ENCODE assay signal across 11 mouse cellular contexts in genomic region chr4:102045183-102046140, GRCm38 (mm10). TPM values are rescaled to one million over a fixed set of nuclear protein-coding genes. Genes with fewer than 3 reads are reported as not detected.
A peak's percentile ranks its signal among the peaks of the same experiment; 100 is the strongest.
DNase-seq lines count a peak whose midpoint lies in the region; ATAC-seq lines count a peak whose summit lies in the region.
"Had no signal": no experiment of that assay in that cellular context is flagged by ENCODE, and none has a peak within 500 bp of the region (broad histone marks: within the 10 kb centered on the region; RNA-seq: fewer than 3 reads in every experiment).

No protein-coding gene starts in this region.

- no peak overlapping the region; the same call in 1 of the 2 replicates for H3K4me2 ChIP-seq in heart, embryonic 13.5 days

- ATAC-seq in heart, embryonic 13.5 days (ENCODE audit: extremely low read depth, insufficient number of reproducible peaks, low FRiP score, low TSS enrichment), result no peak

- H3K9ac ChIP-seq in heart, embryonic 13.5 days, result no peak overlapping the region

- no peak overlapping the region for H3K4me3 ChIP-seq in heart, embryonic 13.5 days
- H3K4me3 ChIP-seq: hindbrain, embryonic 10.5 days had no signal

- H3K27me3 ChIP-seq in heart, embryonic 13.5 days (replicated peaks), result no peaks in the 10 kb centered on the region

- H3K36me3 ChIP-seq in heart, embryonic 13.5 days, result no peaks in the 10 kb centered on the region
- H3K36me3 ChIP-seq: hindbrain, embryonic 10.5 days had no signal

- 22% methylated on average over 6 of the region's 6 CpGs for WGBS in heart, embryonic 13.5 days

- H3K9me3 ChIP-seq in heart, embryonic 13.5 days, result no peaks in the 10 kb centered on the region
- H3K9me3 ChIP-seq: hindbrain, embryonic 10.5 days had no signal

- peak overlapping the region; percentile 66 for H3K27ac ChIP-seq in heart, embryonic 13.5 days (replicated peaks)
- H3K27ac ChIP-seq: hindbrain, embryonic 10.5 days had no signal

- intact Hi-C loops in left cerebral cortex, postnatal 14 days (cut with DNase I), result no loop called here

- H3K4me1 ChIP-seq in heart, embryonic 13.5 days, result peaks cover 6% of the 10 kb centered on the region; the same call in 1 of the 2 replicates
- H3K4me1 ChIP-seq: hindbrain, embryonic 10.5 days had no signal

- peak; percentile 61 for DNase-seq in 3T3-L1 (ENCODE audit: low read depth, low spot score)
- DNase-seq in MN1 (ENCODE audit: low spot score), result peak; percentile 71
- DNase-seq in lung, adult 18-20 months, result peak; percentile 40 to 53
- DNase-seq in left cerebral cortex, postnatal 14 days (ENCODE audit: low spot score in 2 of 2), result no peak
- DNase-seq in thymus, postnatal 14 days, result no peak
- no peak for DNase-seq in layer of hippocampus, postnatal 10 days (ENCODE audit: low spot score in 2 of 2)
- DNase-seq: right cerebral cortex, adult 18-20 months had no signal

RNA-seq across cellular contexts. Expression of gene Pde4b, which starts 41.9 kb away (rescaled TPM):
- 19.0 and 19.1 TPM in 2 replicates for polyA plus RNA-seq in heart, embryonic 13.5 days (2015; fragmentation: Nextera tagmentation; extraction: Ambion mirVana)
- total RNA-seq in left cerebral cortex, postnatal 14 days (2021), result 100 to 1,000 TPM; 101 to 102 TPM
- 10 to 100 TPM; 60.0 to 67.1 TPM for total RNA-seq in layer of hippocampus, postnatal 10 days (2021)

RNA-seq across cellular contexts. Expression of gene Gm12789, which starts 59.0 kb away (rescaled TPM):
- not detected in 2 replicates for polyA plus RNA-seq in heart, embryonic 13.5 days (2015; fragmentation: Nextera tagmentation; extraction: Ambion mirVana)
- total RNA-seq in left cerebral cortex, postnatal 14 days (2021), result not detected
- not detected for total RNA-seq in layer of hippocampus, postnatal 10 days (2021)
- polyA plus RNA-seq: hindbrain, embryonic 10.5 days; limb, embryonic 14.5 days; testis, adult 2 months had no signal

Comparison
In these comparisons a context has a peak if more than half of its experiments do, and no peak if none do; other contexts are left out.
1. DNase-seq: peak in 3T3-L1 (single experiment), MN1 (single experiment) and lung, adult 18-20 months (2 of 2); none in left cerebral cortex, postnatal 14 days (0 of 2), thymus, postnatal 14 days (single experiment) and layer of hippocampus, postnatal 10 days (0 of 2).